Comparison of ENCODE assay signal across 7 mouse cellular contexts in genomic region chr2:3668682-3669081, GRCm38 (mm10).
DNase-seq lines count a peak whose midpoint lies in the region; ATAC-seq lines count a peak whose summit lies in the region.

No protein-coding gene starts in this region.

- H3K27ac ChIP-seq in kidney, embryonic 16.5 days (ENCODE audit: low read length), result no peak overlapping the region

- H3K36me3 ChIP-seq in kidney, embryonic 16.5 days (ENCODE audit: insufficient read depth, low read length), result no peaks in the 10 kb centered on the region

- H3K4me1 ChIP-seq in kidney, embryonic 16.5 days (ENCODE audit: insufficient read depth, low read length), result no peaks in the 10 kb centered on the region

- no peaks in the 10 kb centered on the region for H3K27me3 ChIP-seq in kidney, embryonic 16.5 days (ENCODE audit: insufficient read depth, low read length)

- ATAC-seq in kidney, embryonic 16.5 days (ENCODE audit: low FRiP score, low TSS enrichment), result no peak

- WGBS in kidney, embryonic 16.5 days, result 69% methylated on average over 3 of the region's 3 CpGs

- no peaks in the 10 kb centered on the region for H3K9me3 ChIP-seq in kidney, embryonic 16.5 days (ENCODE audit: low read length)

- peak; percentile 26 for DNase-seq in kidney, adult 9 months
- DNase-seq in frontal cortex, postnatal 10 days (ENCODE audit: low spot score in 2 of 2), result peak; percentile 42 to 46
- peak; percentile 54 to 68 for DNase-seq in layer of hippocampus, adult 8-10 months (ENCODE audit: low spot score in 2 of 2)
- DNase-seq in lung, postnatal 36 days, result peak; percentile 75
- DNase-seq in thymus, postnatal 25 days, result peak; percentile 33
- no peak for DNase-seq in urinary bladder, postnatal 25 days (ENCODE audit: low spot score)

- H3K9ac ChIP-seq in kidney, embryonic 16.5 days (replicated peaks; ENCODE audit: low read length), result no peak overlapping the region

- H3K4me2 ChIP-seq in kidney, embryonic 16.5 days (replicated peaks; ENCODE audit: low read depth, low read length), result no peak overlapping the region

- H3K4me3 ChIP-seq in kidney, embryonic 16.5 days (ENCODE audit: low read length), result no peak overlapping the region
